Mouse (Mus musculus) spleen, adult 18-20 months (tissue): ENCODE data around the gene Gstp3.
A peak's percentile ranks its signal among the peaks of the same experiment; 100 is the strongest.

Experiments
- DNase-seq, 2 experiments: peaks; one replicate each; pipeline ENCODE4 v3.0.0; 2022; ENCODE audit warnings: mixed read lengths in 2 of 2

Gstp3 gene

DNA sequence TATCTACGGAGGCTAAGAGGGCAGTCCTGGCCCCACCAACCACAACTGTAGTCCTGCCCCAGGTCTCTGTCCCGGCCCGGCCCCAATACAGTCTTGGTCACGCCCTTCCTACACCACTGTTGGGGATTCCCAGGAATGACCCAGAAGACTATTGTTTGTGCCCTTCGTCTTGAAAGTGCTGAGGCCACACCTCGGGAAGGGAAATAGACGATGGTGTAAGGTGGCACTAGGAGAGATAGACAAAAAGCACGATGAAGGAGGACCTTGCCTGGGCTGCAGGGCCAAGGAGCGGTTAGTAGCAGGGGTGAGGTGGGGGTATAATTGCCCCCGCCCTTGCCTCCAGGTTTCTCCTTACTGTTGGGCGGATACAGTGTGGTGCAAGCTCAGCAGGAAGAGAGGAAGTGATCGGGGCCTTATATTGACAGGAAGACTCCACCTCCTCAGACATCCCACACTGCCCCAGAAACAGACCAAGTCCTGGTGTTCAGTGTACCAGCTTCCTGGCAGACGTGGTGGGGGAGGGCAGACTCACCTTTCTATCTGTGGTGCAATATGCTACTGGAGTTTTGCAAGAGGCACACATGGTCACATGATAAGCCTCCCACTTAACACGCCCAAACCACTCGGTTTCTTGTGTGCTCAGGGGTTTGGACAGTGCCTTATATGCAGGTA lies at the start of gene Gstp3:
TSS of gene Gstp3 (minus strand) at position 501 of the 672 bp plus-strand sequence.
- no peak for DNase-seq

- no peak for DNase-seq
Observed at GRCm38 (mm10) chr19:4108535-4108934, 49.2 kb upstream of the Gstp3 start.

GRCm38 (mm10) chr19:4106654-4107053 lies 47.3 kb upstream of the Gstp3 start:
- no peak for DNase-seq

DNA sequence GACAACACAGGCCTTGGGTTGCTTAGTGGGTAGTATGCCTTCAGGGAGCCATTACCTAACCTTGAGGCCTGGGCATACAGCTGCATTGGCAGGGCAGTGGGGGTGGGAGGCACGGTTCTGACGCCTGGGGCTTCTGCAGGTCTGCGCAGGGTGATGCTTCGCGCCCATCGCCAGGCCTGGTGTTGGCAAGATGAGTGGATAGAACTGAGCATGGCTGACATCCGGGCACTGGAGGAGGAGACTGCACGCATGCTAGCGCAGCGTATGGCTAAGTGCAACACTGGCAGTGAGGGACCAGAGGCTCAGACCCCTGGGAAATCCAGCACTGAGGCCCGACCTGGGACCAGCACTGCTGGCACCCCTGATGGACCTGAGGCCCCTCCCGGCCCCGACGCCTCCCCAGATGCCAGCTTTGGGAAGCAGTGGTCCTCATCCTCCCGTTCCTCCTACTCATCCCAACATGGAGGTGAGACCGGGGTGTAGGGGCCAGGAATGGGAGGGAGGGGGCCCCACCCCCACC lies 45.4 kb upstream of the Gstp3 start:
- no peak for DNase-seq

GRCm38 (mm10) chr19:4103792-4104191 lies 44.4 kb upstream of the Gstp3 start:
- DNase-seq = no peak

DNA sequence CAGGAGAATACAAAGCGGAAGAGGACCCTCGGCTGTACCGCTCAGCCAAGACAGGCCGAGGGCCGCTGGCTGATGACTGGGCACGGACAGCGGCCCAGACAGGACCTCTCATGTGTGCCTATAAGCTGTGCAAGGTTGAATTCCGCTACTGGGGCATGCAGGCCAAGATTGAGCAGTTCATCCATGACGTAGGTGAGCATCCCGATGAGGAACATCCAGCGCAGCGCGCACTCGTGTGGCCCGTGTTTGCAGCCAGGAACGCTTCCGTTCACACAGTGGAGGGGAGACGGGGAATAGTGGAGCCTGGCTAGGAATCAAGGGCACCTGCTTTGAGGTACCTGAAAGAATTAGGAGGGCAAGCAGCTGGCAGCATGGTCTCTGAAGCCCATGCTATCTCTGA lies 43.9 kb upstream of the Gstp3 start:
- DNase-seq = no peak

DNA sequence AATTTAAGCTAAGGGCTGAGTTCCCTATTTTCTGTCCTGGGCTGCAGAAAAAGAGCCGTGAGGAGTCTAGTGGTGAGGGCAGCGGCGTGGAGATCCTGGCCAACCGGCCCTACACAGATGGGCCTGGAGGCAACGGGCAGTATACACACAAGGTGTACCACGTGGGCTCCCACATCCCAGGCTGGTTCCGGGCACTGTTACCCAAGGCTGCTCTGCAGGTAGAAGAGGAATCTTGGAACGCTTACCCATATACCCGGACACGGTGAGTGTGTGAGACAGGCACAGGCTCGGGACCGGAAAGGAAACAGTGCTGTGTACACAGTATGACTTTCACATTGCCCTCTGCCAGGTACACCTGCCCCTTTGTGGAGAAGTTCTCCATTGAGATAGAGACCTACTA lies 43.3 kb upstream of the Gstp3 start:
- no peak for DNase-seq

DNA sequence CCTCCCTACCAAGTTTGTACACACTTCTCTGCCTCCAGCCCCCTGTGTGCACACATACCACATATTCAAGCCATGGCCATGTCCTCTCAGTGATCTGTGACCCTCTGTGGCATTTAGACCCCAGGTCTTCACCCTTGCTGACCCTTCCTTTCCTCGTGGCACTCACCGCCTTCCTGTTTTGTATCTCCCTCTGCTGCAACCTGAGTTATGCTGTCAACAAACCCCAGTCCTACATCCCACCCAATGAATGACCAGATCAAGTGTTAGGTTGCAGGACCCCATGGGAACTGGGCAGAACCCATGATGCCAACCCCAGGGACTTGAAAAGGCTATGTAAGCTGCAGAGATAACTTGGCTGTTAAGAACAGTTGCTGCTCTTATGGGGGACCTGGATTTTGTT lies 42.7 kb upstream of the Gstp3 start:
- no peak for DNase-seq

DNA sequence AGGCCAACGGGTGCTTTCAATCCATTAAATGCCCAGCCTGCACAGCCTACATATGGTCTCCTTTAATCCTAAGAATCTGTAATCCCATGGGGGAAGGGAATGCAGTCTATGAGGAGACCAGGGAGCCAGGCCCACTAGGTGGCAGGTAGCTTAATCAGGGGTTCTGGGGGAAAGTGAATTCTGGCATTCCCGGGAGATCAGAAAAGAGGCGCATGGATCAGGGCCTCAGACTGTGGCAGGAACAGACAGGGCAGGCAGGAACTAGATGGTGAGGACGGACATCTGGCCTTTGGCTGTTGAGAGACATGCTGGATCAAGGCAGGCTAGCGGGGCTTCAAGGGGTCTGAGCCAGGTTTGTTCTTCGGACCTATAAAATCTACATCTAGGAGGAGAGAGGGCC lies 42.1 kb upstream of the Gstp3 start:
- no peak for DNase-seq

DNA sequence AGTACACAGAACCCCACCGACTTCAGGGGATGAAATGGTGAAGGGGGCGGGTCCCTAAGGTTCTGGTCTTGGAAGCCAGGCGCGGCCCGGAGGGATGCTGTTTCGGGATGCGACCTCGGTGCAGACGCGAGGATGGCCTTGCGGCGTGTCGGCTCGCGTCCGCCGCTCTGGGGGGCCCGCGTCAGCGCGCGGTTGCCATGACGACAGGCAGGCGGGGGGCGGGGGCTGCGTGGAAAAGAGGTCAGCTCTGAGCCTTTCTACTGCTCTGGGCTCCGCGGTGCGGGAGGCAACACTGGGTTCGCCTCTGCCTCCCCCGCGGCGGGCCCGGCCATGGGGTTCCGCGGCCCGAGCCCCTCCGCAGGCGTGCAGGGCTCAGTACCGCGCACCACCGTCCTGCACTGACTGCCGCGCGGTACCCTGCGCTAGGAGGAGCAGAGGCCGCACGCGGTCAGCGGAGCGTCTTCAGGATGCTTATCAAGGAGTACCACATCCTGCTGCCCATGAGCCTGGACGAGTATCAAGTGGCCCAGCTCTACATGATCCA lies 41.4 kb upstream of the Gstp3 start:
- DNase-seq = no peak

DNA sequence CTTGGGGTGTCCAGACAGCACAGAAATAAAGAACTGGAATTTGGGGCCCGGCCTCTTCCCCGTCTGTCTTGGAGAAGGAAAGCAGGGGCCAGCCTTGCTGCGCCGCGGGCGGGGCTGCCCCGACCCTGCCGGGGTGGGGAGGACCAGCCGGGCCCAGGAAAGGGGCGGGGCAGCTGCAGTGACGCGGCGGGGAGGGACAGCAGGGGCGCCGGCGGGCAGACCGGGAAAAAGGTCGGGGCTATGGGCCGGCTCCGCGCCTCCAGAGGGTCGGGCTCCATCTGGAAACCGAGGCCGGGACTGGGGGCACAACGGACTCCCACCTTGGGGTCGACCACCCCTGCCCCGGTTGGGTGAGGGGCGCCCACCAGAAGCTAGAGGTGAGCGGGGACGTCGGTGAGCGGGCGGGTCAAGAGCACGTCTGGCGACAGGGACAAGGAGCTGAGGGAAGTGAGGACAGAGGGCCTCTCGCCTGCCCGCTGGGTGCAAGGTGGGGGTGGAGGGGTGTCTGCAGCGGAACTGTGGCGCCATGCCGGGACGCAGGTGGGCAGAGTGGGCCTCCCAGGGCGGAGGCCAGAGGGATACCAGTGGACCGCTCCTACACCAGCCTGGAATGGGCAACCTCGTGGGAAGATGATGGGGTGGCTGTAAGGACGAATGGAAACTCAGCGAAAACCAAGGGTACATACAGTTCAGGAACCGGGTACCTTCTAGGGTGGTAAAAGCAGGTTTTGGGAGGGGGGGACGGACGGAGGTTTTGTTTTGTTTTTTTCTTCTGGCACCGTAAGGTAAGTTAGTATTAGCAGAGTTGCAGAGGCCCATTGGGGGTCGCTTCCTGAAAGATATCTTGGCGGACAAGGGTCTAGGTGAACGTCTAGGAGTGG lies 40.7 kb upstream of the Gstp3 start, which contains the start of gene Pitpnm1:
TSS of gene Pitpnm1 (plus strand) at position 162 of the 881 bp plus-strand sequence.
- DNase-seq = peak; percentile 83 to 91

GRCm38 (mm10) chr19:4099056-4099455 lies 39.7 kb upstream of the Gstp3 start:
- DNase-seq = peak; percentile 84 to 96

- no peak for DNase-seq
Observed at GRCm38 (mm10) chr19:4098426-4098825, 39.1 kb upstream of the Gstp3 start.

DNA sequence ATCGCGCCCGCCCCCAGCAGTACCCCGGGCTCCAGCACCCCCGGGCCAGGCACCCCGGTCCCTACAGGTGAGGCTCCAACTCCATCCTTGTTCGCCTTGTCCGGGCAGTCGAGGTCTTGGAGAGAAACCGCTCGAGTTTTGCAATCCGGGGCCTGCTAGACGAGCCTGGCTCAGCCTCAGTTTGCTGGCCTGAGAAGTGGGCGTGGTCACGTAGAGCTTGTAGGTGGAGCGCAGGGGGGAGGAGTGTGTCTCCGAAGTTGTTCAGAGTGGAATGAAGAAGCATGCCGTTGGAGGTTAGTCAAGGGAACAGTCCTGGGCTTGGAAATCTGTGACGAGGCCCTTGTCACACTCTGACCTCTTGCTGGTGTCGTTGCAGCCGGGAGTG lies 38.1 kb upstream of the Gstp3 start:
- DNase-seq = no peak

GRCm38 (mm10) chr19:4096642-4097440 lies 37.5 kb upstream of the Gstp3 start, which contains the start of gene Cdk2ap2:
TSS of gene Cdk2ap2 (plus strand) at chr19:4097182.
- DNase-seq = peak; percentile 99

DNA sequence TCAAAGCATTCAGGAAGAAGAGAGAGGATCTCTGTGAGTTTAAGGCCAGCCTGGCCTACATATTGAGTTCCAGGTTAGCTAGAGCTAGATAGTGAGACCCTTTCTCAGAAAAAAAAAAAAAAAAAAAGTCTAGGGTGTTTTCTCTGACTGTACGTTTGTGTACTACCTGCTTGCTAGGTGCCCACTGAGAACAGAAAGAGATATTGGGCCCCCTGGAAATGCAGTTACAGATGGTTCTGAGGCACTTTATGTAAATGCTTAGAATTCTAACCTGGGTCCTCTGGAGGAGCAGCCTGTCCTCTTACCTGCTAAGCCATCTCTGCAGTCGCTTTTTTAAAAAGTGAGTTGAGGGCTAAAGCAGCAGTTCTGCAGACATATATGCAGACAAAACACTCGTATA lies 36.4 kb upstream of the Gstp3 start:
- DNase-seq = no peak

GRCm38 (mm10) chr19:4094774-4095303 lies 35.5 kb upstream of the Gstp3 start:
- DNase-seq = no peak

GRCm38 (mm10) chr19:4094348-4094747 lies 35.0 kb upstream of the Gstp3 start:
- no peak for DNase-seq

DNA sequence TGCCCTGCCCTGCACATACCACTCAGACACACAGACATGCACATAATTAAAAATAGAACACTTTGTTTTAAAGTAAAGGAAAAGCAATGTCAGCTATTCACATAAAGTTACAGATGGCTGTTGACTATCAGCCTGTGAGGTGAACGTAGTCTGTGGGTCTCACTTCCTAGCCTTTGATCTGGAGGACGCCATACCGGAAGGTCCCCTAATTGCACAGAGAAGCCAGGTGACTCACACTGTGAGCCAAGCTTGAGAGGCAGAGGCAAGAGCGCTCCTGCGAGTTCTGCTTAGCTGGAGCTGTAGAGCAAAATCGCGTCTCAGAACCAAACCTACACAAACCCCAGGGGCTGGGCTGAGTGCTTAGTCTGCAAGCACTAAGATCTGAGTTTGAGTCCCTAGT lies 34.4 kb upstream of the Gstp3 start:
- no peak for DNase-seq

DNA sequence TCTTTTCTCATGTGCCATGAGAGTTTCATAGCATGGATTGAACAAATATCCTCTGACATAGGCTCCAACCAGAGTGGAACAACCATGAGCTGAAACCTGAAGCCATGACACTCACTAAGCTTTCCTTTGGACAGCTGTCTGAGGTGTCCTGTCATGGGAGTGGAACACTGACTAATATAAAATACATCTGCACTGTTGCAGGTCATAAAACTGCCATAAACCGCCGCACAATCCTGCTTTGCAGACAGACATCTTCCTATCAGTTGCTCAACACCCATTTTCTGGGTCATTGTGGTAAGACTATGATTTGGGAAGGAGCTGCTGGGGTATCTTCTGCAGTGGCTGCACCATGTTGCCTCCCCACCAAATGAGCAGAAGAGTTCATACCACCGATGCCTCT lies 33.4 kb upstream of the Gstp3 start:
- DNase-seq = no peak

- no peak for DNase-seq
Observed at GRCm38 (mm10) chr19:4091383-4091782, 32.0 kb upstream of the Gstp3 start.

- no peak for DNase-seq
Observed at GRCm38 (mm10) chr19:4090446-4090845, 31.1 kb upstream of the Gstp3 start.
